Mouse (Mus musculus): ENCODE results near the gene Gdpd3. TPM values are rescaled to one million over a fixed set of nuclear protein-coding genes. Genes with fewer than 3 reads are reported as not detected.

The Gdpd3 gene
- polyA plus RNA-seq, 1 experiment from 2014 or later, result 0.74 TPM

Other genes starting within 250 kb of the Gdpd3 start
- gene Eif3c, start 199.9 kb upstream of the Gdpd3 start, polyA plus RNA-seq (2015; fragmentation: Nextera tagmentation; extraction: Ambion mirVana), result 79.3 and 86.2 TPM in 2 replicates
- 2.3 and 2.5 TPM in 2 replicates for gene Apobr, start 181.4 kb upstream of the Gdpd3 start, polyA plus RNA-seq (2015; fragmentation: Nextera tagmentation; extraction: Ambion mirVana)
- gene Cln3, start 180.5 kb upstream of the Gdpd3 start, polyA plus RNA-seq (2015; fragmentation: Nextera tagmentation; extraction: Ambion mirVana), result 11.9 and 12.6 TPM in 2 replicates
- 0.12 and 0.18 TPM in 2 replicates for gene Il27, start 171.4 kb upstream of the Gdpd3 start, polyA plus RNA-seq (2015; fragmentation: Nextera tagmentation; extraction: Ambion mirVana)
- gene Nupr1, start 135.5 kb upstream of the Gdpd3 start, polyA plus RNA-seq (2015; fragmentation: Nextera tagmentation; extraction: Ambion mirVana), result 3.7 and 4.6 TPM in 2 replicates
- gene Sgf29, start 117.0 kb upstream of the Gdpd3 start, polyA plus RNA-seq (2015; fragmentation: Nextera tagmentation; extraction: Ambion mirVana), result 29.1 and 31.0 TPM in 2 replicates
- 37.8 and 52.1 TPM in 2 replicates for gene Sult1a1, start 89.9 kb upstream of the Gdpd3 start, polyA plus RNA-seq (2015; fragmentation: Nextera tagmentation; extraction: Ambion mirVana)
- 71.8 and 82.7 TPM in 2 replicates for gene Bola2, start 70.9 kb upstream of the Gdpd3 start, polyA plus RNA-seq (2015; fragmentation: Nextera tagmentation; extraction: Ambion mirVana)
- gene Slx1b, start 70.5 kb upstream of the Gdpd3 start, polyA plus RNA-seq (2015; fragmentation: Nextera tagmentation; extraction: Ambion mirVana), result 3.0 TPM in 2 replicates
- gene Coro1a, start 58.5 kb upstream of the Gdpd3 start, polyA plus RNA-seq (2015; fragmentation: Nextera tagmentation; extraction: Ambion mirVana), result 109 and 118 TPM in 2 replicates
- gene Mapk3, start 6.7 kb upstream of the Gdpd3 start, polyA plus RNA-seq (2015; fragmentation: Nextera tagmentation; extraction: Ambion mirVana), result 20.0 and 23.5 TPM in 2 replicates
- gene Ypel3, start 10.6 kb downstream of the Gdpd3 start, polyA plus RNA-seq (2015; fragmentation: Nextera tagmentation; extraction: Ambion mirVana), result 103 and 119 TPM in 2 replicates
- 0.50 and 0.79 TPM in 2 replicates for gene Tbx6, start 15.1 kb downstream of the Gdpd3 start, polyA plus RNA-seq (2015; fragmentation: Nextera tagmentation; extraction: Ambion mirVana)
- gene Ppp4c, start 26.2 kb downstream of the Gdpd3 start, polyA plus RNA-seq (2015; fragmentation: Nextera tagmentation; extraction: Ambion mirVana), result 107 and 113 TPM in 2 replicates
- gene Fam57b, start 31.3 kb downstream of the Gdpd3 start, polyA plus RNA-seq (2015; fragmentation: Nextera tagmentation; extraction: Ambion mirVana), result not detected in 2 replicates
- gene 4930451I11Rik, start 65.3 kb downstream of the Gdpd3 start, polyA plus RNA-seq (2015; fragmentation: Nextera tagmentation; extraction: Ambion mirVana), result not detected in 2 replicates
- 0.09 TPM in 1 of 2 replicates, not detected in the other for gene Doc2a, start 81.1 kb downstream of the Gdpd3 start, polyA plus RNA-seq (2015; fragmentation: Nextera tagmentation; extraction: Ambion mirVana)
- 8.6 and 13.6 TPM in 2 replicates for gene Hirip3, start 95.6 kb downstream of the Gdpd3 start, polyA plus RNA-seq (2015; fragmentation: Nextera tagmentation; extraction: Ambion mirVana)
- 29.4 and 33.9 TPM in 2 replicates for gene Ino80e, start 96.0 kb downstream of the Gdpd3 start, polyA plus RNA-seq (2015; fragmentation: Nextera tagmentation; extraction: Ambion mirVana)
- gene Taok2, start 118.4 kb downstream of the Gdpd3 start, polyA plus RNA-seq (2015; fragmentation: Nextera tagmentation; extraction: Ambion mirVana), result 11.3 and 12.9 TPM in 2 replicates
- gene Tmem219, start 156.6 kb downstream of the Gdpd3 start, polyA plus RNA-seq (2015; fragmentation: Nextera tagmentation; extraction: Ambion mirVana), result 17.0 and 19.3 TPM in 2 replicates
- gene Kctd13, start 162.5 kb downstream of the Gdpd3 start, polyA plus RNA-seq (2015; fragmentation: Nextera tagmentation; extraction: Ambion mirVana), result 4.1 and 5.0 TPM in 2 replicates
- not detected in 2 replicates for gene Asphd1, start 183.2 kb downstream of the Gdpd3 start, polyA plus RNA-seq (2015; fragmentation: Nextera tagmentation; extraction: Ambion mirVana)
- gene Sez6l2, start 184.2 kb downstream of the Gdpd3 start, polyA plus RNA-seq (2015; fragmentation: Nextera tagmentation; extraction: Ambion mirVana), result 0.07 and 0.12 TPM in 2 replicates
- 44.8 and 51.7 TPM in 2 replicates for gene Cdipt, start 209.6 kb downstream of the Gdpd3 start, polyA plus RNA-seq (2015; fragmentation: Nextera tagmentation; extraction: Ambion mirVana)
- gene Cdiptos, start 209.8 kb downstream of the Gdpd3 start, polyA plus RNA-seq (2015; fragmentation: Nextera tagmentation; extraction: Ambion mirVana), result 0.46 and 0.63 TPM in 2 replicates
- gene Mvp, start 248.3 kb downstream of the Gdpd3 start, polyA plus RNA-seq (2015; fragmentation: Nextera tagmentation; extraction: Ambion mirVana), result 9.2 TPM in 2 replicates

Data from liver, embryonic 15.5 days (tissue).